Mouse (Mus musculus) lung, postnatal 0 days (tissue): ENCODE measurements around the gene 1700019D03Rik. TPM values are rescaled to one million over a fixed set of nuclear protein-coding genes. Genes with fewer than 3 reads are reported as not detected.

Source experiments
- ATAC-seq: fragments of 200-750 bp; cut with Nextera tagmentation; 2 replicates; pipeline ENCODE4 v1.8.0; 2017; ENCODE audit warnings: moderate library complexity
- DNase-seq: peaks from one replicate; pipeline ENCODE4 v3.0.0-alpha.2; 2016; ENCODE audit warnings: low spot score
- H3K27ac ChIP-seq: fragments of 300-500 bp; sonication (generic); 2 replicates; pipeline ENCODE4 v1.5.1; 2014; ENCODE audit warnings: antibody characterized with exemption, mild to moderate bottlenecking, low read length, mixed read lengths
- H3K27me3 ChIP-seq: fragments of 300-500 bp; sonication (generic); replicated peaks from 2 replicates; pipeline ENCODE4 v1.6.1; 2014; ENCODE audit warnings: low read length, mixed read lengths; ENCODE audit not compliant: insufficient read depth
- H3K36me3 ChIP-seq: fragments of 300-500 bp; sonication (generic); 2 replicates; pipeline ENCODE4 v1.6.1; 2014; ENCODE audit warnings: low read length, mixed read lengths; ENCODE audit not compliant: insufficient read depth
- H3K4me1 ChIP-seq: fragments of 300-500 bp; sonication (generic); 2 replicates; pipeline ENCODE4 v1.6.1; 2014; ENCODE audit warnings: antibody characterized with exemption, low read depth, low read length, mixed read lengths; ENCODE audit not compliant: insufficient read depth
- H3K4me2 ChIP-seq: fragments of 300-500 bp; sonication (generic); replicated peaks from 2 replicates; pipeline ENCODE4 v1.6.1; 2014; ENCODE audit warnings: low read depth, mild to moderate bottlenecking, low read length, moderate library complexity, mixed read lengths
- H3K4me3 ChIP-seq: fragments of 300-500 bp; sonication (generic); 2 replicates; pipeline ENCODE4 v1.5.1; 2014; ENCODE audit warnings: low read depth, low read length
- H3K9ac ChIP-seq: fragments of 300-500 bp; sonication (generic); replicated peaks from 2 replicates; pipeline ENCODE4 v1.6.1; 2014; ENCODE audit warnings: low read depth, mild to moderate bottlenecking
- H3K9me3 ChIP-seq: fragments of 300-500 bp; sonication (generic); 2 replicates; pipeline ENCODE4 v1.6.1; 2016; ENCODE audit warnings: low read length, mixed read lengths
- CTCF ChIP-seq: IDR thresholded peaks from 2 replicates; pipeline ENCODE4 v1.5.1; 2016; ENCODE audit warnings: antibody characterized with exemption, mild to moderate bottlenecking
- EP300 ChIP-seq: IDR thresholded peaks from 2 replicates; pipeline ENCODE4 v1.6.1; 2016; ENCODE audit warnings: antibody characterized with exemption, mild to moderate bottlenecking, control low read depth
- WGBS: fragments of 180-500 bp; shearing (Covaris S2); extraction: QIAGEN DNeasy Blood & Tissue Kit; methylation state at CpG from one replicate; pipeline ENCODE4 v1.1.7; 2014; 5-methylcytosine and 5-hydroxymethylcytosine counted together
- polyA plus RNA-seq: library from polyadenylated mRNA; unstranded; fragments of >200 nt; fragmentation: Nextera tagmentation; extraction: Ambion mirVana; gene quantifications from 2 replicates; pipeline ENCODE4 v1.2.1, GENCODE M21; 2015

The 1700019D03Rik gene
- polyA plus RNA-seq, 1 experiment from 2014 or later: 2.7 TPM

DNA sequence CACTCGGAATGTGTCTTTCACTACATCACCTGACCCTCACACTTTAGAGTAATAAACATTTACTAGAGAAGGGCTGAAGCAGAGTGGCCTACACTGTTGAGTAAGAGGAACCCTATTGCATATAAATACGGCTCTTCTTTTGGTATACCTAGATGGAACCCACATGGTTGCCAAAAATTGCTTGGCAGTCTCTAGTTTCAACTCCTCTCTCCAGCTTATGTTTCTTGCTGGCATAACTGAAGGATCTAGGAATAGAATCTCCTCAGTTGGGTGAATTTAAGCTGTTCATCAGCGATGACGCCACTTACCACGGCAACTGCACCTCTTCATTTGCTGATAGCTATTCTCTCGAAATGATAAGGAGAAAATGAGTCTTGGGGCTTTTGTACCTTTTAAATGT lies 5.3 kb downstream of the 1700019D03Rik start:
- Histone ChIP-seq H3K27ac (no peak overlapping the region), H3K9ac (no peak overlapping the region), H3K36me3 (no peaks in the 10 kb centered on the region), H3K4me1 (no peaks in the 10 kb centered on the region), H3K4me3 (no peak overlapping the region), H3K4me2 (no peak overlapping the region), H3K27me3 (no peaks in the 10 kb centered on the region), H3K9me3 (no peaks in the 10 kb centered on the region)
- 73% methylated on average over 6 of the region's 6 CpGs for WGBS
- ATAC-seq: no peak
- TF ChIP-seq CTCF: no peak
- no peak for TF ChIP-seq EP300
- DNase-seq: no peak

DNA sequence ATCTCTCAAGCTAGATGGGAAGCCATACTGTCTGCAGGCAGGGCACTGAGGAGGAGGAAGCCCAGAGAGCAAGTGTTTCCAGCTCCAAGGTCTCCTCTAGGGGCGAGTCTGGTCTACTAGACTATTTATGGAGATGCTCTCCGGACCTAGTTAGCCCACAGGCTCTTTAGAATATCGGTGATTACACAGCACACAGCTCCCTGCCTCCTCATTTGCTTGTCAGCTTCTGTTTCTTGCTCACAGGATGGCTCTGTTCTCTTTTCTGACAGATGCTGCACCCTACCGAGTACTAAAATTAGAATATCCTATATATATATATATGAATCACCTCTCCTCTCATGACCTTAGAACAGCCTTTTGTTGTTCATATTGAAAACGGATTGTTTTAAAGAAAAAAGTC lies 33.3 kb downstream of the 1700019D03Rik start:
- Histone ChIP-seq H3K27me3 (no peaks in the 10 kb centered on the region), H3K36me3 (no peaks in the 10 kb centered on the region), H3K4me1 (no peaks in the 10 kb centered on the region), H3K9ac (no peak overlapping the region), H3K27ac (no peak overlapping the region), H3K4me2 (no peak overlapping the region), H3K4me3 (no peak overlapping the region), H3K9me3 (no peaks in the 10 kb centered on the region)
- WGBS: 65% methylated on average over 5 of the region's 5 CpGs
- no peak for TF ChIP-seq EP300
- no peak for TF ChIP-seq CTCF
- DNase-seq (no peak), ATAC-seq (no peak)

DNA sequence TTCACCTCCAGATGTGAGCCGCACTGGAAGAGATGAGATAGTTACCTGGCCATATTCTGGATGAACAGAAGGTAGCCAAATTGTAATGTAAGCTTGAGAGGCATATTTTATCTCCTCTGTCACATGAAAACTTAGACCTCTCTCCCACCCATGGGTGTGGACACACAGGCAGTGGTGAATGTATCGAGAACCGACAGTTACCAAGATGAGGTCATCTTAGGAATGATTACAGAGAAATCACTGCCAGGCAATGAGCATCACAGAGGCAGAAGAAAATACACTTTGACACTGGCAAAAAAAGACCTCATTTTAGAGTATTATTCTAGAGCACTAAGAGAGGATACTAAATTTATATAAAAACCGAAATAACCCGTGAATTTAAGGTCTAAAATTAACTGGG lies 46.8 kb downstream of the 1700019D03Rik start:
- no peak for DNase-seq
- WGBS: 66% methylated on average over 5 of the region's 5 CpGs
- TF ChIP-seq CTCF: no peak
- TF ChIP-seq EP300: no peak
- Histone ChIP-seq H3K27me3 (no peaks in the 10 kb centered on the region), H3K9me3 (no peaks in the 10 kb centered on the region), H3K4me2 (no peak overlapping the region), H3K27ac (no peak overlapping the region), H3K9ac (no peak overlapping the region), H3K4me1 (no peaks in the 10 kb centered on the region), H3K4me3 (no peak overlapping the region), H3K36me3 (no peaks in the 10 kb centered on the region)
- ATAC-seq: no peak

DNA sequence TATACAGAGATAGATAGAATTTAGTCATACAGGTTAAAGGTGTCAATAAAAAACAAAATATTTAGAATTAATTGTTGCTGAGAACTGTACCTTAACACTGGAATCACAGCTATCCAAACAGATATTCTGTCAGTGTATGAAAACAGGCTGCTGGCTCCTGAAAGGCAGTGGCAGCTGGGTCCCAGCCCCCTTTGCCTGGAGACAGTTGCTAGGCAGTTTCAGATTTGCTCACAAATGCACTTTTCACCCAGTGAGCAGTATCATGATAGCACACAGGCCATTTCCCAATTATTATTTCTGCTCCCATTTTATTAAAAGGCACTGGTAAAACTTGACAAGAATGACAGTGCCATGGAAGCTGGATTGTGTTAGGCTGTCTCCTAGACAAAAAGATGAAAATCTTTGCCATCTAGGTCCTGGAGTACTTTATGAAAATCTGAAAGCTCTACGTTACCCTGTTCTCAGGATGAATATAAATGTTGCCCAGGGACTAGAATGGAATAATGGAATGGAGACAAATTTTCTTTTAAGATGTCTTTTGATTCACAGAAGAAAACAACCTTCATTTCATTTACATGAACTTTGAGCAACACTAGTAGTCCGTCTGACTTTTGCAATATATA lies 48.0 kb downstream of the 1700019D03Rik start:
- Histone ChIP-seq H3K9me3 (no peaks in the 10 kb centered on the region), H3K27me3 (no peaks in the 10 kb centered on the region), H3K4me1 (no peaks in the 10 kb centered on the region), H3K36me3 (no peaks in the 10 kb centered on the region), H3K4me3 (no peak overlapping the region), H3K9ac (no peak overlapping the region), H3K4me2 (no peak overlapping the region), H3K27ac (no peak overlapping the region)
- 68% methylated on average over 2 of the region's 2 CpGs for WGBS
- TF ChIP-seq EP300: no peak
- no peak for TF ChIP-seq CTCF
- DNase-seq (no peak), ATAC-seq (no peak)

DNA sequence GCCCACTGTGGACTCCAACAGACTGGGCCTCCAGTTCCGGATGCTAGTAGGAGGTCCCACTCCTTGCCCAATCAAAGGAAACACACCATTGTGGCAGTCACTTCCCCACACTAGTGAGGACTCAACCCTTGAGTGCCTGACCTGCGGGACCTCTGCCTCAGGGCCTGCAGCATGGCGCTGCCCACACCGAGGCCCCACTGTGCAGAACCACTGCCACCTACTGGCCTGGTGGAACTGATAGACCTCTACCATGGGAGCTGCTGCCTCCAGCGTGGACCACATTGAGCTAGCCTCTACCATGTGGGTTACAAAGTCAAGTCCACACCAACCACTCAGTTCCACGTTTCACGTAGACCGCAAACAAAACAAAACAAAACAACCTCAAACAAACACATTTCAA lies 55.4 kb downstream of the 1700019D03Rik start:
- H3K9me3 ChIP-seq: no peaks in the 10 kb centered on the region
- no peak overlapping the region for H3K4me2 ChIP-seq
- no peak; the same call in 1 of the 2 replicates for ATAC-seq
- no peaks in the 10 kb centered on the region for H3K4me1 ChIP-seq
- no peak overlapping the region for H3K9ac ChIP-seq
- DNase-seq: no peak
- no peaks in the 10 kb centered on the region for H3K27me3 ChIP-seq
- H3K36me3 ChIP-seq: no peaks in the 10 kb centered on the region
- H3K27ac ChIP-seq: no peak overlapping the region
- no peak overlapping the region for H3K4me3 ChIP-seq
- TF ChIP-seq CTCF (peak; percentile 30), EP300 (no peak)
- 64% methylated on average over 8 of the region's 8 CpGs for WGBS

DNA sequence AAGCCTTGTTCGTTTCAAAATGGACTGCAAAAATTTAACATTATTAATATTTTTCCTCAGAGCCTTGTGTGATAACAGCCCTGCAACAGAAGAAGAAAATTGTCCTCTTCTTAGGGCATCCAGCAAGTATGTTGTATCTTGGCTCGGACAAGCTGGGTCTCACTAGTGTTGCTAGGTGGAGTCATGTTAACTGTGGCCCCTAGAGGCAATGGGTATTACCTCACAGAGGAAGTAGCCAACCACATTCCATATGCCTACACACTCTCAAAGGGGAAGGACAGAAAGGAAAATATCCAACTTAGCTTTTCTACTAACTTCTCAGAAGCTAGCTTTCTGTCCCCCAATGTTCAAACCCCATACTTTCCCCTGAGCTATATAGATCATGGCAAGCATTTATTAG lies 56.9 kb downstream of the 1700019D03Rik start:
- Histone ChIP-seq H3K4me3 (no peak overlapping the region), H3K27ac (no peak overlapping the region), H3K4me2 (no peak overlapping the region), H3K9ac (no peak overlapping the region), H3K27me3 (no peaks in the 10 kb centered on the region), H3K4me1 (no peaks in the 10 kb centered on the region), H3K9me3 (no peaks in the 10 kb centered on the region), H3K36me3 (no peaks in the 10 kb centered on the region)
- ATAC-seq: no peak
- no peak for TF ChIP-seq CTCF
- TF ChIP-seq EP300: no peak
- no peak for DNase-seq
- WGBS: 71% methylated on average over 2 of the region's 2 CpGs

DNA sequence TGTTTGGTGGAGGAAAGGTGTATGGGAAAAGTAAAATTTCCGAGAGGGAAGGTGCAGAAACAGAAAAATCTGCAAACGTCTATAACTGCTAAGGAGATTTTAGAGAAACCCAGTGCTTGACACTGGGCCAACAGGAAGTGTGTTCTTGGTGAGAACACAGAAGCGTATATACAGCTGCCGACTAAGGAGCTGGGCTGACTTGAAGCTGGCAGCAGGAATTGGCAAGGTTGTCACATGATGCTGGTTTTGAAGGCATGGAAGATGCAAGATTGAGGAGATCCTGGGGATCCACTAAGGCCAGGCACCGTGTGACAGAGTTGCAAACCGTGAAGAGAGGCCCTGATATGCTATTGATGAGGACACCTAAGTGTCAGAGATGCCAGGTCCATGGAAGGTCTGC lies 59.8 kb downstream of the 1700019D03Rik start:
- Histone ChIP-seq H3K4me1 (no peaks in the 10 kb centered on the region), H3K4me2 (no peak overlapping the region), H3K9me3 (no peaks in the 10 kb centered on the region), H3K27me3 (no peaks in the 10 kb centered on the region), H3K36me3 (no peaks in the 10 kb centered on the region), H3K9ac (no peak overlapping the region), H3K4me3 (no peak overlapping the region), H3K27ac (no peak overlapping the region)
- TF ChIP-seq CTCF (no peak), EP300 (no peak)
- 32% methylated on average over 6 of the region's 6 CpGs for WGBS
- DNase-seq: peak; percentile 16
- no peak for ATAC-seq
